Mouse (Mus musculus) neural tube, embryonic 12.5 days (tissue): Measurements from ENCODE around the gene Ankle1. TPM values are rescaled to one million over a fixed set of nuclear protein-coding genes. Genes with fewer than 3 reads are reported as not detected.
"Not testable (repeated sequence)": the region's sequence is repeated elsewhere in the genome, so short reads cannot be mapped to it uniquely, and the experiment has no call there.

Experiments
- ATAC-seq: fragments of 200-750 bp; cut with Nextera tagmentation; 2 replicates; pipeline ENCODE4 v1.8.0; 2017; ENCODE audit warnings: low read depth, mild to moderate bottlenecking, moderate TSS enrichment, moderate library complexity; ENCODE audit not compliant: low FRiP score
- H3K27ac ChIP-seq: fragments of 300-500 bp; sonication (generic); 2 replicates; pipeline ENCODE4 v1.5.1; 2016
- H3K27me3 ChIP-seq: fragments of 300-500 bp; sonication (generic); replicated peaks from 2 replicates; pipeline ENCODE4 v1.6.1; 2016; ENCODE audit warnings: mild to moderate bottlenecking
- H3K36me3 ChIP-seq: fragments of 300-500 bp; sonication (generic); 2 replicates; pipeline ENCODE4 v1.6.1; 2016; ENCODE audit warnings: mild to moderate bottlenecking
- H3K4me1 ChIP-seq: fragments of 300-500 bp; sonication (generic); 2 replicates; pipeline ENCODE4 v1.6.1; 2016
- H3K4me2 ChIP-seq: fragments of 300-500 bp; sonication (generic); replicated peaks from 2 replicates; pipeline ENCODE4 v1.6.1; 2016; ENCODE audit warnings: mild to moderate bottlenecking
- H3K4me3 ChIP-seq: fragments of 300-500 bp; sonication (generic); 2 replicates; pipeline ENCODE4 v1.5.1; 2016
- H3K9ac ChIP-seq: fragments of 300-500 bp; sonication (generic); 2 replicates; pipeline ENCODE4 v1.6.1; 2016; ENCODE audit warnings: mild to moderate bottlenecking
- H3K9me3 ChIP-seq: fragments of 300-500 bp; sonication (generic); 2 replicates; pipeline ENCODE4 v1.6.1; 2016; ENCODE audit warnings: mild to moderate bottlenecking
- WGBS: fragments of 180-500 bp; shearing (Covaris S2); methylation state at CpG from one replicate; pipeline ENCODE4 v1.1.7; 2016; 5-methylcytosine and 5-hydroxymethylcytosine counted together
- polyA plus RNA-seq: library from polyadenylated mRNA; unstranded; fragments of >200 nt; fragmentation: Nextera tagmentation; extraction: Ambion mirVana; gene quantifications from 2 replicates; pipeline ENCODE4 v1.2.1, GENCODE M21; 2016

The Ankle1 gene
- polyA plus RNA-seq, 1 experiment from 2014 or later = 26.6 TPM

GRCm38 (mm10) chr8:71403107-71403885 is 2.5 kb upstream of the Ankle1 start:
- ATAC-seq = no peak
- Histone ChIP-seq H3K4me3 (no peak overlapping the region), H3K27me3 (no peaks in the 10 kb centered on the region), H3K36me3 (peaks cover 16% of the 10 kb centered on the region), H3K27ac (no peak overlapping the region), H3K9ac (no peak overlapping the region), H3K9me3 (no peaks in the 10 kb centered on the region), H3K4me1 (peaks cover 14% of the 10 kb centered on the region), H3K4me2 (no peak overlapping the region)
- 86% methylated on average over 6 of the region's 6 CpGs for WGBS

GRCm38 (mm10) chr8:71404011-71404410 is 1.8 kb upstream of the Ankle1 start:
- ATAC-seq = no peak
- H3K9ac ChIP-seq = no peak overlapping the region
- no peaks in the 10 kb centered on the region for H3K27me3 ChIP-seq
- WGBS = 90% methylated on average over 8 of the region's 8 CpGs
- peaks cover 18% of the 10 kb centered on the region for H3K36me3 ChIP-seq
- H3K4me1 ChIP-seq = peaks cover 14% of the 10 kb centered on the region
- H3K4me2 ChIP-seq = no peak overlapping the region
- H3K9me3 ChIP-seq = no peaks in the 10 kb centered on the region
- H3K27ac ChIP-seq = no peak overlapping the region
- H3K4me3 ChIP-seq = no peak overlapping the region

GRCm38 (mm10) chr8:71404951-71405351 is 859 bp upstream of the Ankle1 start:
- H3K9me3 ChIP-seq = no peaks in the 10 kb centered on the region
- WGBS = 89% methylated on average over 9 of the region's 9 CpGs
- H3K4me1 ChIP-seq = peaks cover 14% of the 10 kb centered on the region
- no peak for ATAC-seq
- no peak overlapping the region for H3K4me3 ChIP-seq
- H3K9ac ChIP-seq = no peak overlapping the region
- no peaks in the 10 kb centered on the region for H3K27me3 ChIP-seq
- H3K36me3 ChIP-seq = peaks cover 17% of the 10 kb centered on the region
- H3K4me2 ChIP-seq = no peak overlapping the region
- H3K27ac ChIP-seq = no peak overlapping the region

- Histone ChIP-seq H3K9me3 (no peaks in the 10 kb centered on the region), H3K9ac (peak overlapping the region; percentile 63), H3K4me3 (peak overlapping the region; percentile 55), H3K4me2 (peak overlapping the region; percentile 93), H3K27ac (no peak overlapping the region), H3K27me3 (no peaks in the 10 kb centered on the region), H3K36me3 (peaks cover 17% of the 10 kb centered on the region), H3K4me1 (peaks cover 14% of the 10 kb centered on the region)
- WGBS = 1% methylated on average over 55 of the region's 55 CpGs
- ATAC-seq = peak; percentile 74
These were observed 547 bp downstream of the Ankle1 start for GRCm38 (mm10) chr8:71406099-71407015.

GRCm38 (mm10) chr8:71407441-71407840 is 1.6 kb downstream of the Ankle1 start:
- H3K4me3 ChIP-seq = no peak overlapping the region
- H3K9me3 ChIP-seq = no peaks in the 10 kb centered on the region
- ATAC-seq = no peak
- H3K36me3 ChIP-seq = peaks cover 17% of the 10 kb centered on the region
- 95% methylated on average over 14 of the region's 14 CpGs for WGBS
- peak overlapping the region; percentile 63 for H3K9ac ChIP-seq
- H3K27me3 ChIP-seq = no peaks in the 10 kb centered on the region
- no peak overlapping the region for H3K27ac ChIP-seq
- peaks cover 14% of the 10 kb centered on the region for H3K4me1 ChIP-seq
- H3K4me2 ChIP-seq = peak overlapping the region; percentile 93

GRCm38 (mm10) chr8:71408231-71408630 is 2.4 kb downstream of the Ankle1 start:
- H3K4me1 ChIP-seq = peaks cover 14% of the 10 kb centered on the region
- no peak overlapping the region for H3K9ac ChIP-seq
- peaks cover 17% of the 10 kb centered on the region for H3K36me3 ChIP-seq
- no peak overlapping the region for H3K27ac ChIP-seq
- no peak for ATAC-seq
- WGBS = 93% methylated on average over 4 of the region's 4 CpGs
- H3K4me3 ChIP-seq = no peak overlapping the region
- no peak overlapping the region for H3K4me2 ChIP-seq
- no peaks in the 10 kb centered on the region for H3K27me3 ChIP-seq
- H3K9me3 ChIP-seq = no peaks in the 10 kb centered on the region

GRCm38 (mm10) chr8:71411535-71412273 is 5.9 kb downstream of the Ankle1 start:
- Histone ChIP-seq H3K4me1 (peaks cover 5% of the 10 kb centered on the region), H3K27ac (no peak overlapping the region), H3K36me3 (peaks cover 17% of the 10 kb centered on the region), H3K27me3 (no peaks in the 10 kb centered on the region), H3K9ac (no peak overlapping the region), H3K4me2 (no peak overlapping the region), H3K9me3 (no peaks in the 10 kb centered on the region), H3K4me3 (no peak overlapping the region)
- WGBS = 52% methylated on average over 11 of the region's 11 CpGs
- no peak for ATAC-seq

- no peak for ATAC-seq
- H3K9ac ChIP-seq = no peak overlapping the region
- H3K4me2 ChIP-seq = no peak overlapping the region
- H3K27ac ChIP-seq = no peak overlapping the region
- no peak overlapping the region for H3K4me3 ChIP-seq
- no peaks in the 10 kb centered on the region for H3K36me3 ChIP-seq
- H3K27me3 ChIP-seq = no peaks in the 10 kb centered on the region
- H3K4me1 ChIP-seq = no peaks in the 10 kb centered on the region
- H3K9me3 ChIP-seq = no peaks in the 10 kb centered on the region
These were observed 16.3 kb downstream of the Ankle1 start for GRCm38 (mm10) chr8:71422121-71422520.

- not testable (repeated sequence) for H3K36me3 ChIP-seq, H3K4me1 ChIP-seq, H3K9me3 ChIP-seq, ATAC-seq, H3K27me3 ChIP-seq, H3K4me2 ChIP-seq, H3K27ac ChIP-seq, H3K4me3 ChIP-seq, H3K9ac ChIP-seq
- WGBS = 77% methylated on average over 1 of the region's 1 CpGs
These were observed 27.1 kb downstream of the Ankle1 start for GRCm38 (mm10) chr8:71432935-71433334.

GRCm38 (mm10) chr8:71437041-71437440 is 31.2 kb downstream of the Ankle1 start:
- WGBS = 63% methylated on average over 3 of the region's 3 CpGs
- no peak overlapping the region for H3K4me2 ChIP-seq
- ATAC-seq = no peak

GRCm38 (mm10) chr8:71441404-71441803 is 35.6 kb downstream of the Ankle1 start:
- Histone ChIP-seq H3K4me2 (no peak overlapping the region), H3K4me3 (no peak overlapping the region), H3K9me3 (no peaks in the 10 kb centered on the region), H3K9ac (no peak overlapping the region), H3K4me1 (no peaks in the 10 kb centered on the region), H3K36me3 (no peaks in the 10 kb centered on the region), H3K27ac (no peak overlapping the region), H3K27me3 (peaks cover 4% of the 10 kb centered on the region; the same call in 1 of the 2 replicates)
- 0% methylated on average over 7 of the region's 7 CpGs for WGBS
- ATAC-seq = no peak; the same call in 1 of the 2 replicates

More at GRCm38 (mm10) chr8:71437041-71437440, 31.2 kb downstream of the Ankle1 start:
- Histone ChIP-seq H3K36me3 (no peaks in the 10 kb centered on the region), H3K4me3 (no peak overlapping the region), H3K4me1 (no peaks in the 10 kb centered on the region), H3K27me3 (peaks cover 2% of the 10 kb centered on the region; the same call in 1 of the 2 replicates), H3K9ac (no peak overlapping the region), H3K9me3 (no peaks in the 10 kb centered on the region), H3K27ac (no peak overlapping the region)

- H3K27me3 ChIP-seq = peaks cover 4% of the 10 kb centered on the region; the same call in 1 of the 2 replicates
- H3K27ac ChIP-seq = no peak overlapping the region
- no peaks in the 10 kb centered on the region for H3K36me3 ChIP-seq
- no peaks in the 10 kb centered on the region for H3K4me1 ChIP-seq
- no peak for ATAC-seq
- no peaks in the 10 kb centered on the region for H3K9me3 ChIP-seq
- 86% methylated on average over 7 of the region's 7 CpGs for WGBS
- no peak overlapping the region for H3K9ac ChIP-seq
- H3K4me2 ChIP-seq = no peak overlapping the region
- no peak overlapping the region for H3K4me3 ChIP-seq
These were observed 39.3 kb downstream of the Ankle1 start for GRCm38 (mm10) chr8:71445096-71445495.
